Mouse (Mus musculus): ENCODE results near the gene Cdc42ep2. TPM values are rescaled to one million over a fixed set of nuclear protein-coding genes. Genes with fewer than 3 reads are reported as not detected.

Gene Cdc42ep2
- total and polyA plus RNA-seq, 3 experiments, result 1.1 to 1.7 TPM; not detected in 1

DNA sequence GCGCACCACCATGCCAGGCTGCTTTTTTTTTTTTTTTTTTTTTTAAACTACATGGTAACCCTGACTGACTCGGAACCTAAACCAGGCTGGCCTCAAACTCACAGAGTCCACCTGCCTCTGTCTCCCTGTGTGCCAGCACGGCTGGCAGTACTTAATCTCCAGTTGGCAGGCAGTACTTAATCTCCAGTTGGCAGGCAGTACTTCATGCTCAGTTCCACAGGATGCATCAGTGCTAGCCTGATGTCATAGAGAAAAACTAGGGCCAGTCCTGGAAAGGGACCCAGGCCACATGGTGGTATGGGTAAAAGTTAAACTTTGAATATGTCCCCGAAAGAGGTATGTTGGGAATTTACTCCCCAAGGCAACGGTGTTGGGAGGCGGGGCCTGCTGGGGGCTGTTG lies 3.5 kb upstream of the Cdc42ep2 start:
- Histone ChIP-seq H3K9ac (ENCODE audit: control insufficient read depth, low read depth, low read length, poor library complexity, severe bottlenecking) (no peak overlapping the region), H3K4me1 (ENCODE audit: control insufficient read depth in 1 of 2, insufficient read depth in 2 of 2, low read length in 2 of 2) (peaks cover 4 to 5% of the 10 kb centered on the region in 2 experiments), H3K79me2 (ENCODE audit: control insufficient read depth, insufficient read depth, low read length, poor library complexity) (no peaks in the 10 kb centered on the region), H3K27me3 (ENCODE audit: control insufficient read depth in 1 of 2, insufficient read depth in 2 of 2, low read length in 2 of 2) (no peaks in the 10 kb centered on the region), H3K9me3 (replicated peaks; ENCODE audit: insufficient read depth, low read length) (no peaks in the 10 kb centered on the region), H3K36me3 (ENCODE audit: control insufficient read depth in 1 of 2, insufficient read depth in 2 of 2, low read length in 2 of 2) (peaks cover 0 to 8% of the 10 kb centered on the region in 2 experiments; a peak in 2 of 4 replicates), H3K27ac (ENCODE audit: control insufficient read depth, low read depth, low read length) (no peak overlapping the region), H3K4me3 (ENCODE audit: control insufficient read depth in 1 of 2, insufficient read depth in 1 of 2, low read depth in 2 of 2, low read length in 2 of 2) (no peak overlapping the region)
- no peak for TF ChIP-seq TCF12 (IDR thresholded peaks at IDR 0.05; ENCODE audit: low read depth, low read length)
- TF ChIP-seq TAL1 (IDR thresholded peaks at IDR 0.05; ENCODE audit: low read length), result peak; percentile 52
- no peak for DNase-seq (ENCODE audit: low read depth, low spot score)

DNA sequence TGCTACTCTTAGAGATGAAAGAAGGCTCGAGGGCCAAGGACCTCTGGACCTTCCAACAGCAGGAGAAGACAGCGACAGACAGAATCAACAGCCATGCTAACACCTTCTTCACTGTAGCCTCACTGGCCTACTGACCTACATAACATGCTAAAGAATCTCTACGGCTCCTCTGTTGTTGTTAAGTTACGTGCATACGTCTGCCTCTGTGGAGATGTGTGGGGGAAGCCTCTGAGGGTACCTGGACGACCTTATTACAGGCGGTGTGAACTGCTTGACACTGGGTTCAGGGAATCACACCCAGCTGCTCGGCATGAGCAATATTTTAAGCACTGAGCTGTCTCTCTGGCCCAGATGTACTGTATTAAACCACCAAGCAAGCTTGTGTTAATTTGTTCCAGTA lies 2.9 kb upstream of the Cdc42ep2 start:
- H3K27me3 ChIP-seq (ENCODE audit: control insufficient read depth in 1 of 2, insufficient read depth in 2 of 2, low read length in 2 of 2), result no peaks in the 10 kb centered on the region
- no peak for DNase-seq (ENCODE audit: low read depth, low spot score)
- peaks cover 5 to 8% of the 10 kb centered on the region in 2 experiments for H3K4me1 ChIP-seq (ENCODE audit: control insufficient read depth in 1 of 2, insufficient read depth in 2 of 2, low read length in 2 of 2)

DNA sequence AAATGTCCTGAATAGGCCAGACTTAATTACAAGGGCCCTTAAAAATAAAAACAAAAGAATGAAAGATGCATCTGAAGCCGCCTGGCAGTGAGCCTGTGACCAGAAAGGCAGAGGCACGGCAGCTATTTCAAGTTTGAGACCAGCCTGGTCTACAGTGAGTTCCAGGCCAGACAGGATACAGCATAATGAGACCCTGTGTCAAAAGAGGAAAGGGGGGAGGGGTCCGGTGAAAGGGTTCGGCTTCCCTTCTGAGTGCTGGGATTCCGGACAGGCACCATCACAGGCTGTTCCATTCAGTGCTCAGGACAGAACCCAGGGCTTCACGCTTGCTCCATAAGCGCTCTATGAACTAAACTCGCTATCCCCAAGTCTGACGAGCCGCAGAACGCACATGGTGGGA lies 2.4 kb upstream of the Cdc42ep2 start:
- Histone ChIP-seq H3K79me2 (ENCODE audit: control insufficient read depth, insufficient read depth, low read length, poor library complexity) (no peaks in the 10 kb centered on the region), H3K27me3 (ENCODE audit: control insufficient read depth in 1 of 2, insufficient read depth in 2 of 2, low read length in 2 of 2) (no peaks in the 10 kb centered on the region), H3K27ac (ENCODE audit: control insufficient read depth, low read depth, low read length) (no peak overlapping the region), H3K9me3 (replicated peaks; ENCODE audit: insufficient read depth, low read length) (no peaks in the 10 kb centered on the region), H3K4me1 (ENCODE audit: control insufficient read depth in 1 of 2, insufficient read depth in 2 of 2, low read length in 2 of 2) (peaks cover 8 to 13% of the 10 kb centered on the region in 2 experiments), H3K4me3 (ENCODE audit: control insufficient read depth in 1 of 2, insufficient read depth in 1 of 2, low read depth in 2 of 2, low read length in 2 of 2) (no peak overlapping the region), H3K9ac (ENCODE audit: control insufficient read depth, low read depth, low read length, poor library complexity, severe bottlenecking) (no peak overlapping the region), H3K36me3 (ENCODE audit: control insufficient read depth in 1 of 2, insufficient read depth in 2 of 2, low read length in 2 of 2) (peaks cover 0 to 12% of the 10 kb centered on the region in 2 experiments; a peak in 2 of 4 replicates)
- TF ChIP-seq RAD21 (IDR thresholded peaks at IDR 0.05; ENCODE audit: low read depth, low read length), result no peak
- TF ChIP-seq NRF1 (IDR thresholded peaks at IDR 0.05; ENCODE audit: insufficient read depth, low read depth, low read length, poor library complexity, severe bottlenecking), result no peak
- no peak for TF ChIP-seq HCFC1 (IDR thresholded peaks at IDR 0.05; ENCODE audit: low read depth, low read length)
- no peak for TF ChIP-seq E2F4 (IDR thresholded peaks at IDR 0.05; ENCODE audit: borderline replicate concordance, low read depth, low read length)
- TF ChIP-seq UBTF (IDR thresholded peaks at IDR 0.05; ENCODE audit: borderline replicate concordance, insufficient read depth, low read depth, low read length), result no peak
- no peak for TF ChIP-seq SMC3 (IDR thresholded peaks at IDR 0.05; ENCODE audit: low read depth, low read length)
- no peak for TF ChIP-seq ZKSCAN1 (IDR thresholded peaks at IDR 0.05; ENCODE audit: low read depth, low read length)
- TF ChIP-seq CHD2 (IDR thresholded peaks at IDR 0.05; ENCODE audit: low read length), result no peak
- TF ChIP-seq JUND (IDR thresholded peaks at IDR 0.05; ENCODE audit: low read depth, low read length), result no peak
- no peak for DNase-seq (ENCODE audit: low read depth, low spot score)

More for the DNA sequence above, 2.9 kb upstream of the Cdc42ep2 start:
- no peaks in the 10 kb centered on the region for H3K79me2 ChIP-seq (ENCODE audit: control insufficient read depth, insufficient read depth, low read length, poor library complexity)
- no peaks in the 10 kb centered on the region for H3K9me3 ChIP-seq (replicated peaks; ENCODE audit: insufficient read depth, low read length)
- H3K27ac ChIP-seq (ENCODE audit: control insufficient read depth, low read depth, low read length), result no peak overlapping the region
- H3K36me3 ChIP-seq (ENCODE audit: control insufficient read depth in 1 of 2, insufficient read depth in 2 of 2, low read length in 2 of 2), result peaks cover 0 to 12% of the 10 kb centered on the region in 2 experiments; a peak in 2 of 4 replicates
- H3K4me3 ChIP-seq (ENCODE audit: control insufficient read depth in 1 of 2, insufficient read depth in 1 of 2, low read depth in 2 of 2, low read length in 2 of 2), result no peak overlapping the region
- no peak overlapping the region for H3K9ac ChIP-seq (ENCODE audit: control insufficient read depth, low read depth, low read length, poor library complexity, severe bottlenecking)
- TF ChIP-seq NRF1 (IDR thresholded peaks at IDR 0.05; ENCODE audit: insufficient read depth, low read depth, low read length, poor library complexity, severe bottlenecking) (no peak), ZKSCAN1 (IDR thresholded peaks at IDR 0.05; ENCODE audit: low read depth, low read length) (no peak), CHD1 (IDR thresholded peaks at IDR 0.05; ENCODE audit: low read depth, low read length) (no peak), MAX (IDR thresholded peaks at IDR 0.05; ENCODE audit: low read length) (no peak), ZC3H11A (IDR thresholded peaks at IDR 0.05; ENCODE audit: low read depth, low read length) (no peak), MYC (IDR thresholded peaks at IDR 0.05; ENCODE audit: low read depth, low read length) (no peak), CHD2 (IDR thresholded peaks at IDR 0.05; ENCODE audit: low read length) (no peak), GATA1 (IDR thresholded peaks at IDR 0.05; ENCODE audit: low read depth, low read length) (no peak), POLR2AphosphoS5 (IDR thresholded peaks at IDR 0.05; ENCODE audit: borderline replicate concordance, low read depth, low read length) (no peak), BHLHE40 (IDR thresholded peaks at IDR 0.05; ENCODE audit: borderline replicate concordance, low read depth, low read length) (no peak), MXI1 (IDR thresholded peaks at IDR 0.05; ENCODE audit: low read depth, low read length) (no peak), MAZ (IDR thresholded peaks at IDR 0.05; ENCODE audit: low read depth, low read length) (no peak), HCFC1 (IDR thresholded peaks at IDR 0.05; ENCODE audit: low read depth, low read length) (no peak), ETS1 (IDR thresholded peaks at IDR 0.05; ENCODE audit: low read depth, low read length) (no peak), RCOR1 (IDR thresholded peaks at IDR 0.05; ENCODE audit: low read depth, low read length) (no peak), MEF2A (IDR thresholded peaks at IDR 0.05; ENCODE audit: extremely low read depth, insufficient replicate concordance, low read depth, low read length, poor library complexity, severe bottlenecking) (no peak), UBTF (IDR thresholded peaks at IDR 0.05; ENCODE audit: borderline replicate concordance, insufficient read depth, low read depth, low read length) (no peak), USF1 (IDR thresholded peaks at IDR 0.05; ENCODE audit: low read depth, low read length) (no peak), EP300 (IDR thresholded peaks at IDR 0.05; ENCODE audit: low read depth in 1 of 2, low read length in 2 of 2) (no peak)
